Mouse (Mus musculus): ENCODE measurements around the gene Loxl1.

Gene Loxl1

GRCm38 (mm10) chr9:58311191-58311910 lies 1.6 kb downstream of the Loxl1 start:
- DNase-seq: no peak

DNA sequence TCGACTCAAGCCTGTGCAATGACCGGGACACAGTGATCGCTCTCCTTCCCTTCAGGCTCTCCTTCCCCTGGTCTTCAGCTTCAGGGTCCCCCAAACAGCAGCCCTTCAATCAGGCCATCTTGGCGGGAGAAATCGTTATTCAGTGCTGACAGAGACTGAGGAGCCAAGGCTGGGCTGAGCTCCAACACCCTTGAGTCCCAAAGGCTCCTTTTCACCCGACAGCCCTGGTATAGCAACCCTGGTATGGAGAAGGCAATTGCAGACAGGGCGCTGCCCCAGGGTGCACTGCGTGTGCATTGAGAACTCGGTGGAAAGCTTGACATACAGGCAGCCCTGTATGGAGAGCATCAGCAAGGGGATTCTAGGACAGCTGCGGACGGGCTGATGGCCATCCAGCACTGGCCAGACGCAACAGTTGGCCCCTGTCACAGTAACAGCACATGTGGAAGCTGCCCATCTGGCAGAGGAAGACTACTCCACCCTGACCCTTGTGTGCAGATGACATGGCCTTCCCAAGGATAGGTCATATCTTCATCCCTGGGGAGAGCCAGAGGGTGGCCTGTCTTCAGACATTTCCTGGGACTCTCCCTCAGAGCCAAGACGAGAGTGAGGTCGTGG lies 2.8 kb downstream of the Loxl1 start:
- DNase-seq: no peak

- DNase-seq: no peak
These were observed 4.6 kb downstream of the Loxl1 start for GRCm38 (mm10) chr9:58308395-58308794.

GRCm38 (mm10) chr9:58305686-58306085 lies 7.3 kb downstream of the Loxl1 start:
- no peak for DNase-seq

- DNase-seq: no peak
These were observed 9.3 kb downstream of the Loxl1 start for GRCm38 (mm10) chr9:58303599-58304271.

DNA sequence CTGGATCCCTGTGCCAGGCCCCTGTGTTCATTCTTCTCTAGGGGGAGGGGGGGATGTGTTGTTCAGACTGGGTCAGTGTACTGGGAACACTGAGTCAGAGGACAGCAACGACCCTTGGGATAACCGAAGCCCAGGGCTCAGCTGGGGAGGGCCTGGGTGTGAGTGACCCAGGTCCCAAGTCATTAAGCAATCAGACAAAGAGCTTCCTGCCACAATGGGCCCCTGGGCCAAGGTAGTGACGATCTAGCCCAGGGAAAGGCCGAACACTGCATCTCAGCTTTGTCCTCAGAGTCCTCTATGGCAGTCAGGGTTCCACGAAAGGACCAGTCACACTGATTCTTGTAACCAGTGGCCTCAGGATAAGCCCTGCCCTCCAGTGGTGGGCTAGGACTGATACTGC lies 9.9 kb downstream of the Loxl1 start:
- DNase-seq: no peak

- no peak for DNase-seq
These were observed 13.6 kb downstream of the Loxl1 start for GRCm38 (mm10) chr9:58299356-58299799.

- no peak for DNase-seq
These were observed 15.0 kb downstream of the Loxl1 start for GRCm38 (mm10) chr9:58297961-58298477.

- DNase-seq: no peak
These were observed 15.9 kb downstream of the Loxl1 start for GRCm38 (mm10) chr9:58297065-58297464.

- DNase-seq: no peak
These were observed 17.1 kb downstream of the Loxl1 start for GRCm38 (mm10) chr9:58295766-58296361.

DNA sequence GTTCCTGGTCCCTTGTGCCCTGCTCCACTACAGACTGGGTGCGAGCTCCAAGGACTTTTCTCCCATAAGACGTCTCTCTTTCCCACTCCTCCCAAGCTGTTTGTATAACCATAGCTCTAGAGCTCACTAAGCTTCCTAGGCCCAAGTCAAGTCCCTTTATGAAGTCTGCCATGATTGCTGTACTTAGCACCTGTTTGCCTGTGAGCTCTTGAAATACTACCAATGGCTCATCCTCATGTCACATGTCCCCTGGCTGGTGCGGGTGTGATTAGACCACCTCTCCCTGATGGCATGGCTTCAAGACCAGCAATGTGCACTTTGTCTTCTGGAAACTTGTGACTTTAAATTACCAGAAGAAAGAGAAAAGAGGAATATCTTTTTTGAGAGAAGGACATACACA lies 17.6 kb downstream of the Loxl1 start:
- no peak for DNase-seq

DNA sequence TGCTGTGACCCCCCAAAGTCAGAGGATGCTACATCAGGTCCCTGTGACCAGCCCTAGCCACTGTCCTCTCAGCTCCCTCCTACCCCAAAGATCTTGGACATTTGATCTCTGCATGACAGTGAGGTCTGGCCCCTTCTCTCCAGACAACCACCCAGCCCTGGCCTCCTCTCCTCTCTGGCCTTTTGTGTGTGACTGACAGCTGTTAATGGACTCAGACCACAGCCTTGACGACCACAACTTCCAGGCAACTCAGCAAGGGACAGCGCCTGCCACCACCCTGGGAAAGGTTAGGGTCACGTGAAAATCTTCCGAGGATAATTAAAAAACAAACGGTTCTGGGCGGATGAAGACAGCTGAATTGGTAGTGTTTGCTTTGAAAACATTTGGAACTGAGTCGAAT lies 18.5 kb downstream of the Loxl1 start:
- no peak for DNase-seq

DNA sequence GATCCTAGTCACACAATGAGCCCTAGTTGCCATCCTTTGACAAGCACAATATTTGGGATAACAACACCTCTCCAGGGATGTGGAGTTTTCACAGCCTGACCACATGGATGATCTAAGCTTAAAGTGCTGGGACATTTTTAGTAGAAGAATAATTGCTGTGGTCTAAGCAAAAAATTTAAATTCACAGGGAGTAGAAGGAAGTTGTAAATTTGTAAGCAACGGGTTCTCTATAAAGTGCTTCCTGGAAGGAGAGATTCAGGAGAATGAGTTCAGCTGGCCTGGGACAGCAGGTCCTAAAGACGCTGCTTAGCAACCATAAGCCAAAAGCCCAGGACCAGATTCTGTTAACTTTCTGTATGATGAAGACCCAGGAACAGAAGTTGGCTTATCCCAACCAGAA lies 23.1 kb downstream of the Loxl1 start:
- no peak for DNase-seq

GRCm38 (mm10) chr9:58289090-58289489 lies 23.9 kb downstream of the Loxl1 start:
- no peak for DNase-seq

DNA sequence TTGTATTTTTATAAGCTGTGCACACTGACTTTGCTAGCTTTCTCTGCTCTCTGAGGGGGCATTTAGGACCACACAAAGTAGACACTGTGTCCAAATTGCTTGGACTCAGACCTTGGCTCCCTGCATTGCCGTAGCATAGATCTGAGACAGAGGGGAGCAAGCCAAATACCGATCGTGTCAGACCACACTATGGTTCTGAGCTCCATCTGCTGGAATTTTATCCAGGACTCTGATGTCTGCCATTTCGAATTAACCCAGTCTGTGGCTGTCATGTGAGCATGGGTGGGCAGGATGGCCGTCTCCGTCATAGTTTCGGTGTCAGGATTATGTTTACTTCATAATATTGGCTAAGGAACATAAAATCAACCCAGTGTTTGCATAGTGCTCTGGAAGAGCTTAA lies 29.6 kb downstream of the Loxl1 start:
- no peak for DNase-seq

- DNase-seq: peak in 1 of 2 experiments; percentile 59
These were observed 31.4 kb downstream of the Loxl1 start for GRCm38 (mm10) chr9:58281597-58281996.

- peak in 1 of 2 experiments; percentile 50 for DNase-seq
These were observed 32.5 kb downstream of the Loxl1 start for GRCm38 (mm10) chr9:58280259-58281109.

DNA sequence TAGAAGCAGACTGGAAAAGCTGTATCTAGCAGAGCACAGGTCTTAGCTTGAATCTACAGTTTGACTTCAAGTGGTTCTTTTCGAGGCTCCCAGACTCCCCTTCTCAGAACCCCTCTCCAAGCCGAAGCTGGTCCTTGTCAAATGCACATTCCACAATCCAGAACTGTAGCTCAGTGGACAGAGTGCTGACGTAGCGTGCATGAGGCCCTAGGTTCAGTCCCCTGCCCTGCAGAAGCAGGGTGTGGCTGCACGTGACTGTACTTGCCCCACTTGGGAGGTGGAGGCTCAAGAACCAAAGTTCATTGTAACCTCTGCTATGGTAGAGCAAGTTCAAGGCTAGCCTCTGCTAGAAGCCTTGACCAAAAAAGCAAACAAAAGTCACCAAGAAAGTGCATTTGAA lies 33.2 kb downstream of the Loxl1 start:
- no peak for DNase-seq

DNA sequence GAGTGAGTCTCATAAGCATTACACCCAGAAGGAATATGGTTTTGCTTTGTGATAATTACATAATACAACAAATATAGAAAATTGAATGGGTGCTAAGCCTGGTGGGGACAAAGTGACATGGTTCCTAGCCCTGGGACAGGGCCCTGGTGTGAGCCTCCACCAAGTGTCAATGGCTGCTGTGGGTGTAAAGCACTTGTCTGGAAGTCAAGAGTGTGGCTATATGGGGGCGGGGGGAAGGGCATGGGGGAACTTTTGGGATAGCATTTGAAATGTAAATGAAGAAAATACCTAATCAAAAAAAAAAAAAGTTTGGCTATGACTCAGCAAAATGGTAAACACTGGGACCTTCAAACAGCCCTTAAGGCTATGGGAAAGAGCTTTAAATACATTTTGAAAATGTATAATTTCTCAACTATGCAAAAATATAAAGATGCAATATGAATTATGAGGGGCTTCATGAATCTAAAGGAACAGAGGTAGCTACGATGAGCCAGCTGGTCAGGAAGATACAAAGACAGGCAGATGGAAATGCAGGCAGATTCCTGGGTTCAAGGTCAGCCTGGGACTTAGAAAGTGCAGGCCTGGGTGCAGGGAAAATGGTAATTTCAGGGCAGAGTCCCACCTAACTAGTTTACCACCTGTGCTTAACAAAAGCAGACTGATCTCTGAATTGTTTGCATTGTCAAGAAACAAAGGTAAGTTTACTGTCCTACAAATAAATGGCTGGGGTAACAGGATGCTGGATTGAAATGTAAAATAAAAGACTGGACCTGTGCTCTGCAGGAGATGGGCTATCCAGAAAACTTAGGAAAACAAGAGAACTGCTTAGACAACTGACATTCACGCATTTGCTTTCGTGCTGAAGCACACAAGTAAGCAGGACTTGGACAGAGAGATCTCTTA lies 33.9 kb downstream of the Loxl1 start:
- DNase-seq: no peak

- DNase-seq: no peak
These were observed 34.7 kb downstream of the Loxl1 start for GRCm38 (mm10) chr9:58278313-58278712.

- no peak for DNase-seq
These were observed 36.6 kb downstream of the Loxl1 start for GRCm38 (mm10) chr9:58276346-58276745.

Data from spleen, adult 18-20 months (tissue).